Mouse (Mus musculus) embryo, embryonic 10 days (tissue): Measurements from ENCODE around the gene Cxcr2.
"Not testable (repeated sequence)": the region's sequence is repeated elsewhere in the genome, so short reads cannot be mapped to it uniquely, and the experiment has no call there.

Source experiments
- DNase-seq: peaks from one replicate; pipeline ENCODE4 v3.0.0-alpha.2; 2015; ENCODE audit warnings: low spot score

Gene Cxcr2

DNA sequence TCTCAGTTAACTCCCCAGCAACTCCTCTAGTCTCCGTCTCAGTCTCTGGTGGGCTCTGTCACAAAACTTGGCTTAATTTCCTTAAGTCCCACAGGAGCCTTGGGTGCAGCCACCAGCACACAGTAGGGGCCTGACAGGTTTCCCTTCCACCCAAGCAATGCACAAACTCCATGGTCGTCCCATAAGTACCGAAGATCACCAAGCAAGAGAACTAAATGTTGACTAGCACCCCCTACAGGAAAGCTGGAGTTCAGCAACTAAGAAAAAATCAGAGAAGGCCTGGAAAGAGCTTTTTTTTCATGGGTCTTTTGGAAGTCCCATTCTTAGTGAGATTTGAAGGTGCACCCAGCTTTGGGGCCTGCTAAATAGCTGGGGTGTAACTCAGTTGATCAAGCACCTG is 14.4 kb upstream of the Cxcr2 start:
- DNase-seq = no peak

DNA sequence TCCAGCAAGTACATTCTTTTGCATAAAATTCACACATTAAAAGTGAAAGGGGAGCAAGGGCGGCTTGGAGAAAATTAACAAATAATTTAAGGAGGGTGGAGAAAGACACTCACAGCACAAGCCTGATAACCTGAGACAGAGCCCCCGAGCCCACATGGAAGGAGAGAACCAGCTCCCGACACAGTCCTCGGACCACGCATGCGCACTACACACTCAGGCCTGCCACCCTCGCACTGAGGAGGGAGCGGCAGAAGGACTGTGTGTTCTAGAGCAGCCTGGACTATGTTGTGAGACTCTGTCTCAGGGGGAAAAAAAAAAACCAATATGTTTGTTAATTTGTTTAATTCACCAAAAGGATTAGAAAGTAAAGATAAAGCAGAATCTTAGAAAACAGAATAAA is 12.0 kb upstream of the Cxcr2 start:
- peak; percentile 14 for DNase-seq

DNA sequence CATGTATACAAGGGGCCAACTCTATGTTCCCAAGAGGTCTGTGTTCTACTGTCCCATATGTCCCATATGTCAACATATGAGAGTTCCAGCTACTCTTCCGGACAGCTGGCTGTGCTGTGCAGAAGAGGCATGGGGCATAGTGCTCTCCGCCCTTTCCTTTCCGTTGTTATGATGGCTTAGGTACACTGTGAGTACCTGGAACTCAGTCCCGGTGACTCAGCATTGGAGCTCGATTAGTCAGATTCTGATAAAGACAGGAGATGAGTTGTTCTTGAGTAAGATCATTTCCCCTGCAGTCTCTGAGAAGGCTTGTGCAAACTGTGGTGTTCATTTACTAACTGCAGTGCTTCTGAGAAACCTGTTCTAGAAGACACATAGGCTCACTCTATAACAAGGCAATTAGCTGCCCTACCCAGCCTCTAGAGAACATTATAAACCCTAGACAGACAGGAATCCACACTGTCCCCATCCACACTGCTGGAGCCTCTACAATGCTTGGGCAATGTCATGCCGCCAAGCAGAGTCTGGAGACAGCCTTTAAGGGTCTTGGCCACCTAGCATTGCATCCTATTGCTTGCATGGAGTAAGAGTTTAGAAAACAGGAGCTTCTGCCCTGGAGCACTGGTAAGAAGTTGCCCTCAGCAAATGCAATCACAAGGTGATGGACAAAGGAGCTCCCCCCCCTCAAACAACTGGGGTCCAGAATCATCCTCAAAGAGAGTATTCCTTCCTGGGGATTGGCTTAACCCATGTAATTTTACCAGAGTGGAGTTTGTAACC is 4.5 kb upstream of the Cxcr2 start:
- no peak for DNase-seq

DNA sequence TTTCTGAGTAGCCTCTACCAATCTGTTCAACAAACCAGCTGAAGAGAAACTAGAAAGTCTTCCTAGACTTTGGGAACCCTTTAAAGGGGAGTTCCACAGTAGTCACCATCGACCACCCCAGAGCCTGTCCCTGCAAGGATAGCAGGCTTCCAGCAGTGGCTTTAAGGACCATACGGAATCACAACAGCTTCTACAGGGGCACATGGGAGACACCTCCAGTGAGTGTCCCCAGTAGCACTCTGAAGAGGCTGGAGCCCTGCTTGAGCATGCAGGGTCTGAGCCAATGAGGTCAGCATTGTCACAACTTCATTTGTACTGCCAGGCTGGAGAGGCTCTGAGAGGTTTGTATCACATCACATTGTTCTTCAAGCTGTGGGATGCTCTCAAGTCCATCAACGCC is 3.7 kb upstream of the Cxcr2 start:
- no peak for DNase-seq

DNA sequence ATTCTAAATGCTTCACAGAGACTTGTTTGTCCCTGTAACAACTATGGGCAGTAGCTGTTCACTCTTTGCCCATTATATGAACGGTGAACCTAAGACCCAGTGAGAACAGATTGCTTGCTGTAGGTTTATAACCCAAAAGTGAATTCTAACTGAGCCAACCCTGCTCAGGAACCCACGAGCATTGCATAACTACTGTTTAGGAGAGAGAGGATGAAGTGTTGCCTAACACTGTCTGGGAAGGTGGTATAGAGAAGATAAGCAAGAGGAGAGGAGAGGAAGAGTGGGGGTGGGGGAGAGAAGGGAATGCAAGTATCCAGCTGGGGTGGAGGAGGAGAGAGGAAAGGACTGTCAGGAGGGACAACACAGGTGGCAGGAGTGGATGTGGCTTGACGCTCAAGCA is 2.7 kb upstream of the Cxcr2 start:
- no peak for DNase-seq

DNA sequence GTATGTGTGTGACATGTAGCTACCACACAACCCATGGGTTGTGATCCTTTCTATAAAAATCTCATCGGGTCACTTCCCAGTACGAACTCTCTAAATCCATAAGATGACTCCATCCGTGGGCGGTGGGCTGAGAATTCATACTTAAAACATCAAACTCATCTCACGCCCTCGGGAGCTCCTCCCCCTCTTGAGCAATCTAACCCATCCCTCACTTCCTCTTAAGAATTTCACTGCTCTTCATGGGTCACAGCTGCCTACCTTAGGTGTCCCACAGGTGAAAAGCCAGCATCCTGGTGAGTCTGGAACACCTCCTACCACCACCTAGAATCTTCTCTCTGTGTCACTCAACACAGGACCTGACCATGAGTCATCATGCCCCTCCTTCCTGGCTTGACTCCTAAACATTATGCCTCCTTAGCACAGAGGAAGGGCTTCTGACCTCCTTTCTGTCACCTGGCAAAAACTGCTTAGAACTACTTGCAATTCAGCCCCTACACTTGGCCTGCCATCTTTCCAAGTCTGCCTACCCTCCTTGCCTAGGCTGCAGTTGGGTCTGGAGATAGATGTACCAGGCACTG is 1.7 kb downstream of the Cxcr2 start:
- no peak for DNase-seq

DNA sequence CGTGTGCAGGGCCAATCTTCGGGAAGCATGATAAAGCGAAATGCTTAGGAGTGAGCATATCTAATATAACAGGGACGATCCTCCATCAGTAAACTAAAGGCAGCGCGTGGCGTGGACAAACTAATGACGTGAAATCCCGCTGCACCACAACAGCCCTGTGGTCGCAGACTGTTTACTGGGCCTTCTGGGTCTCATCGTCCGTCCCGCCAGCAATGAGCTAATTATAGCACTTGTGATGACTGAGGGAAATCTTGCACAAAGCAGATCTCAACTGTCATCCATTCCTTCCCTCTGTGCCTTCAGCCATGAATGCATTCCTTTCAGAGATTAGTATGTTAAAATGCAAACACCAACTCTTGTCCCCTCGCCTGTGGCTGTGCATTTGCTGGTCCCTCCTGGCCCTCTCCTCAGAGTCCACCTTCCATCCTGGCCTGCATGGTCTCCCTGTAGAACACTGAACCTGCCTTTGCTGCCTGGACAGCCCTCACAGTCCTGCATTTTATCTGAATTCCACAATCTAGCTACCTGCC is 2.7 kb downstream of the Cxcr2 start:
- peak; percentile 7 for DNase-seq

DNA sequence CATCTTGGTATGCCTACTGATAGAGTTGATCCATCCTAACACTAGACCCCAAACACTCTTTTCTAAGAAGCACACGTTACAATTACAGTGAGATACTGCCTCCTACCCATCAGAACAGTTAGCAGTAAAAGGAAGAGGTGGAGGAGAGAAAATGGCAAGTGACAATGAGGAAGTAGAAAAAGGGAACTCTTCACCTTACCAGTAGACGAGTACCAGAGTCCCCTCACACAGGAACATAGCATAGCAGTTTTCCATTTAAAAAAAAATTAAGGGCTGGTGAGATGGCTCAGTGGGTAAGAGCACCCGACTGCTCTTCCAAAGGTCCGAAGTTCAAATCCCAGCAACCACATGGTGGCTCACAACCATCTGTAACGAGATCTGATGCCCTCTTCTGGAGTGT is 5.8 kb downstream of the Cxcr2 start:
- DNase-seq = not testable (repeated sequence)

DNA sequence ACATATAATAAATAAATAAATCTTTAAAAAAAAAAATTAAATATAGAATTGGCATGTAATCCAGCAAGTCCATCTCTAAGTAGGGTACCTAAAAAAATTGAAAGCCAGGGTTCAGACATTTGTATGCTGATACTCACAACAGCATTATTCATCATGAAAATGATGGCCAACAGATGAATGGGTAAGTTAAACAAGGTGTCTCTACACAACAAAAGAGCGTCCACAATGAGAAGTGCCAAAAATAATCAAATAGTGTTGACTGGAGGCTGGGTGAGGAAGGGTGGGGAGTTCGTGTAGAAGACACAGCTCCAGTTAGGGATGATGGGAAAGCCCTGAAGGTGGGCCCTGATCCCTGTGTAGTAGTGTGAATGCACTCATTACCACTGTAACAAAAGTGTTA is 6.2 kb downstream of the Cxcr2 start:
- no peak for DNase-seq

DNA sequence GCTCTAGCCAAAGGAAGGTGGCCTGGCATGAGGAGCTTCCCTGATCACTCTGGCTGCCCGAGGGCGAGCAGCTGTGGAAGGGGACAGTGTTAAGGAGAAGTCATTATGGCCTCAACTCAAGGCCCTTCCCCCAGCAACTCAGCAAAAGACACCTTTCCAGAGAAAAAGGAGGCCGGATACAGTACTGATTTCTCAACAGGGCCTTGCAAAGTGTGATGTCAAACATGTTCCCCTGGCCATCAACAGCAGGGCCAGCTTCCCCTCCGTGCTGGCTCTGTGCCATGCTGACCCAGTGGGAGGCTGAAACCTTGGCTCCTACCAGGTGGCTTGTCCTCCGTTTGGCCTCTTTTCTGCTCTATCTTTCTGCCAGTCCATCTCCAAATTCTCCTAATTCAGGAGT is 13.3 kb downstream of the Cxcr2 start:
- no peak for DNase-seq

DNA sequence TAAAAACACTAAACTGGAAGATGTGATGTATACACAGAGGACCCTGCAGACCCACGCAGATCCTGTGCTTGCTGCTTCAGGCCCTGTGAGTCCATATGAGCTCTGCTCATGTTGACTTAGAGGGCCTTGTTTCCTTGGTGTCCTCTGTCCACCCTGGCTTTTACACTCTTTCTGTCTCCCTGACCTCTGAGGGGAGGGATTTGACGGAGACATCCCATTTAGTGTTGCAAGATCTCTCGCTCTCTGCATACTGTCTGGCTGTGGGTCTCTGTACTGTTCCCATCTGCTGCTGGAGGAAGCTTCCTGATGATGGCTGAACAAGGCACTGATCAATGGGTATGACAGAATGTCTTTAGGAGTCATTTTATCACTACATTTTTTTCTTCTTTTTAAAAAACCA is 15.9 kb downstream of the Cxcr2 start:
- DNase-seq = no peak

DNA sequence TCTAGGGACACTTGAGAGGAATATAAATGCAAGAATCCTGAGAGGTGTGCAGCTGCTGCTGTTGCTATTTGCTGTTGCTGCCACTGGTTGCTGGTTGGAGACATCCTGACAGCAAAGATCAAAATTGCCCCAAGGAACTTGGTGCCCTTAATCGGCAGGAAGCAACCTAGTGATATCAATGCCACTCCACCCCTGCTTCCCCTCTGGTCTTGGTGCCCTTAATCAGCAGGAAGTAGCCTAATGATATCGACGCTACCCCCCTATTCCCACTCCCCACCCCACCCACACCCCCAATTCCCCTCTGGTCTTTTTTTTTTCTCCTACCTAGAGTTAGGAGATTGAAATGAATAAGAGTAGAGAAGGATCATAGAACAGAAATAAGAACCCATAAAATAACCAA is 18.9 kb downstream of the Cxcr2 start:
- no peak for DNase-seq

DNA sequence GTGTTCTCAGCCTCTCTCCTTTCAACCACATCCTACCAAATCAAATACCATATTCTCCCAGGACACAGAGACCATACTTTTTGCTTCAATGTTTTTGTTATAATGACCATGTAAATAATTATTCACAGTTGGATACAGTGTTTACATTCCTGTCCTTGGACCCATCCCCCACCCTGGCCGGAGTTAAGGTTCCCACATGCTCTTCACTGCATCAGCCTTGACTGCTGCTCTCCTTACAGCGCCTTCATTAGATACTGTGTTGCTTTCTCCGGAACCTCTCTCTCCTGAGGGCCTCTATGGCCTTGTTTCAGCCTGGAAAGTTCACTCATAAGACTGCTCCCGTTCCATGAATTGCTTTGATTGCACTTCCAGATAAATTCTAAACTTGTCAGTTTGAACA is 21.9 kb downstream of the Cxcr2 start:
- no peak for DNase-seq

DNA sequence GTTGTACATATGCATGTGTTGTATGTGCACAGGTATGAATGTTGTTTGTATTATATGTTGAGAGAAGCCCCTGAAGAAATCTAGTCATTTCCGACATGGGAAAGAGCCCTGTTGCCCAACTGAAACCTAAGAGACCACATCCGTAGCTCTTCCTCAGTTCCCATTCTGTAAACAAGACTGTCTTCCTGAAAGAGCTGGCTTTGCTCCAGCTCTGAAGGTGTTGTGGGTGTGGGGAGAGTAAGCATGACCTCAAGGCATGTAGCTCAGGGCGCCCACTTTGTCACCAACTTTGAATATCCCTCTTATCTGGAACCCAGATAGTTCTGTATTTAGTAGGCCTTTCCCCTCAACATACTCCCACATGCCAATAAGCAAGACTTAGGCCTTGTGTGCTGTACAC is 24.8 kb downstream of the Cxcr2 start:
- DNase-seq = no peak

DNA sequence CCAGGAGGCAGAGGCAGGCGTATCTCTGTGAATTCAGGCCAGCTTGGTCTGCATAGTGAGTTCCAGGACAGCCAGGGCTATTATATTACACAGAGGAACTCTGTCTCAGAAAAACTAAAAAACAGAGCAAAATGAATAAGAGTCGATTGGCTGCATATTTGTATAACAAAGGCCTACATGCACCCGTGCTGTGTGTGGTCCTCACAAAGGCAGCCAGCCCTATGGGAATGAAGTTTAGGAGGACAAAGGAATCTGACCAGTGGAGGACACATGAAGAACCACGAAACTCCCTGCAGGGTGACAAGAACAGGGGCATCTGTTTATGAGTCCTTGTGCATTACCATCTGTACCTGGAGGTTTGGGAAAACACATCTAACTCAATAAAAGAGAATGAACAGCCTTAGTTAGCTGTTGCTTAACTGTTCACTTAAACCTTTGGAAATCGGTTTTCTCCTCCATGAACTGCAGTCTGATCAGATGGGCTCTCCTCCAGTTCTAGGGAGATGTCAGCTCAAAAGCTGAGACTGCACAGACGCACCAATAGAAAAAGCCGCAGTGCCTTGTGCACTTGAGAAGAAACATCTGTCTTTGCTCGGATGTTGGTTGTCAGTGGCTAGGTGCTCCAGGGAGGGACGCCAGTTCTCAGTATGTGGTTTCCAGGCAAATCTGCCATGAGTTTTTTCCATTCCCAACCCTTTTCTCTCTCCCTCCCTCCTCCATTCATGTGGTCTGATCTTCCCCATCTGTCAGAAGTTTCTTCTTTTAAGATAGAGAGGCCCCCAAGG is 26.0 kb downstream of the Cxcr2 start:
- DNase-seq = peak; percentile 34

DNA sequence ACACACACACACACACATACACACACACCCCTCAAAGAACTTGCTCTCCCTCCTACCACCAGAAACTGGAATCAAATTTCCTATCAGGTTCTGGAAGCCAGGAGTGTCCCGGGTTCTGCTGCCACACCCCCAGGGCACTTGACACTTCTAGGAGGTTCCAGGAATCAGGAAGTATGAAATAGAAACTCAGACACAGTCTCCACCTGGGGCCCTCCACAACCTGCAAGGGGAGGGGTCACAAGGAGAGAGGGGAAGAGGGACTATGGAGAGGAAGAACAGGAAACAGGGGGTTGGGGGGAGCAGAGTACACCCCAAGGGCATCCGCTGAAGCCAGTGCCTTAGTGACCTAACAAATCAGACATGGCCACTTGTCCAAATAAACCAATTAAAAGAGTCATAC is 27.7 kb downstream of the Cxcr2 start:
- no peak for DNase-seq

DNA sequence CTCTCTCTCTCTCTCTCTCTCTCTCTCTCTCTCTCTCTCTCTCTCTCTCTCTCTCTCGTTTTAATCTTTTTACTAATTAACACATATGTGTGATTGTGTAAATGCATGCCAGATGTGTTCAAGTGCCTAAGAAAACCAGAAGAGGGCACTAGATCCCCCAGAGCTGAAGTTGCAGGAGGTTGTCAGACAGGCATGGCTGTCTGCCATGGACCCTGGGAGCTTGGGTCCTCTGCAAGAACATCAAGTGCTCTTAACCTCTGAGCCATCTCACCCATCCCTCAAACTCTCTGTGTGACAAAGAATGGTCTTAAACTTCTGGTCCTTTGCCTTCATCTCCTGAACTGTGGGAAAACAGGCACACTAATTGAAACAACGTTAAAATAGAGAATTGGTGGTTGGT is 29.2 kb downstream of the Cxcr2 start:
- DNase-seq = no peak

DNA sequence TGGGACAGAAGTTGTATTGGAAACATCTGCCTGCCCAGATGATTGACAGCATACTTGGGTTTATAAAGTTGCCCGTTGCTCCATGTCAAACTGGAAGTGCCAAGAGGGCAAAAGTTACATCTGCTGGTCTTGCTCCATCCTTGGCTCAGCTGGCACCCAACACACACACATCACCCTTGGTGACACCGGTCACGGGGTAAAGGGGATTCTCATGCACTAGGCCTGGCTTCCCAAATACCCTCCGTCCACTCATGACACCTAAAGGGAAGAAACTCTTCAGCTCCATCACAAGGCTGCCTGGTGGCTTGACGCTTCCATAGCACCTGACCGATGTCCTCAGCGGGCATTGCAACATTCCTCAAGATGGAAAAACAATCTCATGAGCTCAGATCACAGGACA is 36.7 kb downstream of the Cxcr2 start:
- no peak for DNase-seq

DNA sequence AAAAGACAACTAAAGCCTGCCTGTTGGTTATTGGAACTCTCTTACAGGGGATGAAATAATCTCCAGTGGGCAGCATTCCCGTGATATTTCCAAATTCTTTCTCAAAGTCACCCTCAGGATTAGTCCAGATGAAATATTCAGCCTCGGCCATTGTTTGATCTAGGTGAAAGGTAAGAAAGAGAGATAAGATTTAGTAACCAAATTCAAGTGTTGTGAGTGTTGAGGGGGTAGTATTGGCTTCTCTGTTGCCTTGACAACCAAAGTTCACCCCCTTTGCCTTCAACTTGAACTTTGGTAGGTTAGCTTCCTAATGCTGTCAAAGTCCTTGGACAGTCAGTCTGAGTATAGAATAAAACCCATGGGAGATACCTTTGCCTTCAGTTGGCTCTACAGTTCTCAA is 38.9 kb downstream of the Cxcr2 start:
- DNase-seq = no peak

DNA sequence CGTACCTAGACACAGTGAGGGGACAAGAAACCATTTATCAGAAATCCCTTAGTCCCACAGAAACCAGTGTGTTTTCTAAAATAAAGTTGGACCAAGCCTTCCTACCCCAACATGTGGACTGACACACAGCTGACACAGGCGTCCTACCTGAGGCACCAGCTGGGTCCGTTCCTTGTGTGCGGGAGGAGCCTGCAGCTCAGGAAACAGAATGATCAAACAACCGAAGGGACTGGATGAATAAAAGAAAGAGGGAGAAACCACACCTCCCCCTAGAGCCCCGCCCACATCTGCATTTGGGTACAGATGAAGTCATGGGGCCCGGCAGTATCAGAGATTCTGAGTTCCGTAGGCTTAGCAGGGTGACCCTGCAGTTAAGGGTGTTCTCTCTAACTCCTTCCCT is 40.7 kb downstream of the Cxcr2 start, which contains the start of gene Cxcr1:
Cxcr1 (minus strand) TSS at position 187 of the 400 bp plus-strand sequence.
- no peak for DNase-seq

DNA sequence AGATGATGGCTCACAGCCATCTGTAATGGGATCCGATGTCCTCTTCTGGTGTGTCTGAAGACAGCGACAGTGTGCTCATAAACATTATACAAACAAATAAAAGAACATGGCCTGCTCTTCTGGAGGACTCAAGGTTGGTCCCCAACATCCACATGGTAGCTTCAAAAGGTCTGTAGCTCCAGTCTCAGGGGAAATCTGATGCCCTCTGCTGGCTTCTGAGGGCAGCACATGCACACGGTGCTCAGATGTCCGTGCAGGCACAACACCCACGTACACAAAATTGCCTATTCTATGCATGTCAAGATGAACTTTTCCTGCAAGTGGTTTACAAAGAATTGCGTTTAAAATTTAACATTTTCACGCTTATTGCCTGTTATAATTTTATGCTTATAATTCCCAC is 42.2 kb downstream of the Cxcr2 start:
- DNase-seq = peak; percentile 50

DNA sequence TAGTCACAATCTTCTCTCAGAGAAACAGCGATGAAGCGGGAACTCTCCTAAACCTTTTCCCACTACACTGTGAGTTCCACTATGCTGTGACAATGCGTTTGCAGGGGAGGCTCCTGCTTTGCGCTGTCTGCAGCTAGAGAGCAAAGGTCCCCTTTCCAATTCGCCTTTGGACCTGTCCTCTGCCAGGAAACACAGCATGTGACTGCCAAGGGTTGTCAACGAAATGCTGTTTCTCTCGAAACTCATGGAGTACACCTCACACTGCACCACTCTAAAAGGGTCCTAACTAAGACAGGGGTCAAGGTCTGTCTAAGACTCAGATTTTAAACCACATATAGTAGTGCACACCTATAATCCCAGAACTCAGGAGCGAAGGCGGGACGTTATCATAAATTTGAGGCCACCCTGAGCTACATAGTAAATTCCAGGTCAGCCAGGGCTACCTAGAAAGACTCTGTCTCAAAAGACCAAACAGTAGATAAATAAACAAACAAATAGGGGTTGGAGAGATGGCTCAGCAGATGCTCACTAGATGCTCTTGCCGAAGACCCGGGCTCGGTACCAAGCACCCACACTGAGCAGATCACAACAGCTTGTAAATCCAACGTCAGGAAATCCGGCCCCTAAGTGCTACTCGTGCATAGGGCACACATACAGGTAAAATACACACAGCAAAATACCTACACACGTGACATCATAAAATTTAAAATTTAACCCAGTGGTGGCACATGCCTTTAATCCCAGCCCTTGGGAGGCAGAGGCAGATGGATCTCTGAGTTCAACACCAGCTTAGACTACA is 43.0 kb downstream of the Cxcr2 start:
- no peak for DNase-seq
